Mouse (Mus musculus) frontal cortex, postnatal 25 days (tissue): ENCODE measurements around the gene Cspg5.

Experiments used
- DNase-seq, 2 experiments: peaks; one replicate each; pipeline ENCODE4 v3.0.0; 2022; ENCODE audit warnings: low spot score in 2 of 2

Gene Cspg5

GRCm38 (mm10) chr9:110255407-110256019, 11.9 kb downstream of the Cspg5 start:
- no peak for DNase-seq

GRCm38 (mm10) chr9:110258646-110259045, 15.1 kb downstream of the Cspg5 start:
- no peak for DNase-seq

GRCm38 (mm10) chr9:110259118-110259517, 15.5 kb downstream of the Cspg5 start:
- no peak for DNase-seq

- DNase-seq: no peak
These were observed 19.6 kb downstream of the Cspg5 start for GRCm38 (mm10) chr9:110263181-110263580.

- no peak for DNase-seq
These were observed 21.4 kb downstream of the Cspg5 start for GRCm38 (mm10) chr9:110264991-110265390.

- DNase-seq: no peak
These were observed 24.8 kb downstream of the Cspg5 start for GRCm38 (mm10) chr9:110268416-110268815.

- no peak for DNase-seq
These were observed 28.7 kb downstream of the Cspg5 start for GRCm38 (mm10) chr9:110272330-110272729.

- no peak for DNase-seq
These were observed 29.9 kb downstream of the Cspg5 start for GRCm38 (mm10) chr9:110273507-110273906.

GRCm38 (mm10) chr9:110275882-110276281, 32.3 kb downstream of the Cspg5 start:
- DNase-seq: no peak

GRCm38 (mm10) chr9:110277431-110277881, 33.9 kb downstream of the Cspg5 start:
- peak in 1 of 2 experiments; percentile 48 for DNase-seq

- DNase-seq: no peak
These were observed 40.6 kb downstream of the Cspg5 start for GRCm38 (mm10) chr9:110284075-110284697.

- DNase-seq: no peak
These were observed 43.8 kb downstream of the Cspg5 start for GRCm38 (mm10) chr9:110287321-110287924.

GRCm38 (mm10) chr9:110293254-110293718, 49.7 kb downstream of the Cspg5 start:
- DNase-seq: no peak

- DNase-seq: no peak
These were observed 50.4 kb downstream of the Cspg5 start for GRCm38 (mm10) chr9:110293873-110294415.

- no peak for DNase-seq
These were observed 51.2 kb downstream of the Cspg5 start for GRCm38 (mm10) chr9:110294786-110295185.

- peak; percentile 86 for DNase-seq
These were observed 53.5 kb downstream of the Cspg5 start for GRCm38 (mm10) chr9:110296867-110297627.

- no peak for DNase-seq
These were observed 60.9 kb downstream of the Cspg5 start for GRCm38 (mm10) chr9:110304516-110304915.

GRCm38 (mm10) chr9:110304969-110305651, 61.5 kb downstream of the Cspg5 start, which contains the start of gene Elp6:
TSS of gene Elp6 (plus strand) at chr9:110305173.
- DNase-seq: peak; percentile 91

GRCm38 (mm10) chr9:110306371-110306770, 62.8 kb downstream of the Cspg5 start:
- DNase-seq: no peak
